Mouse (Mus musculus) lung, embryonic 15.5 days (tissue): ENCODE measurements around the gene Gm867. TPM values are rescaled to one million over a fixed set of nuclear protein-coding genes. Genes with fewer than 3 reads are reported as not detected.

Source experiments
- ATAC-seq: fragments of 200-750 bp; cut with Nextera tagmentation; 2 replicates; pipeline ENCODE4 v1.8.0; 2017; ENCODE audit warnings: moderate number of reproducible peaks, borderline replicate concordance; ENCODE audit not compliant: low FRiP score, low TSS enrichment; ENCODE audit errors: extremely low read depth
- H3K27ac ChIP-seq: fragments of 300-500 bp; sonication (generic); 2 replicates; pipeline ENCODE4 v1.5.1; 2015; ENCODE audit warnings: moderate library complexity, mild to moderate bottlenecking, inconsistent platforms
- H3K27me3 ChIP-seq: fragments of 300-500 bp; sonication (generic); 2 replicates; pipeline ENCODE4 v1.6.1; 2015; ENCODE audit warnings: inconsistent platforms
- H3K36me3 ChIP-seq: fragments of 300-500 bp; sonication (generic); 2 replicates; pipeline ENCODE4 v1.6.1; 2015; ENCODE audit warnings: inconsistent platforms
- H3K4me1 ChIP-seq: fragments of 300-500 bp; sonication (generic); 2 replicates; pipeline ENCODE4 v1.6.1; 2015; ENCODE audit warnings: inconsistent platforms
- H3K4me2 ChIP-seq: fragments of 300-500 bp; sonication (generic); 2 replicates; pipeline ENCODE4 v1.6.1; 2015; ENCODE audit warnings: inconsistent platforms, mild to moderate bottlenecking, moderate library complexity
- H3K4me3 ChIP-seq: fragments of 300-500 bp; sonication (generic); 2 replicates; pipeline ENCODE4 v1.5.1; 2015; ENCODE audit warnings: mild to moderate bottlenecking, inconsistent platforms
- H3K9ac ChIP-seq: fragments of 300-500 bp; sonication (generic); 2 replicates; pipeline ENCODE4 v1.6.1; 2015; ENCODE audit warnings: inconsistent platforms
- H3K9me3 ChIP-seq: fragments of 300-500 bp; sonication (generic); 2 replicates; pipeline ENCODE4 v1.6.1; 2016; ENCODE audit warnings: inconsistent platforms
- WGBS: fragments of 180-500 bp; shearing (Covaris S2); methylation state at CpG from one replicate; pipeline ENCODE4 v1.1.7; 2015; 5-methylcytosine and 5-hydroxymethylcytosine counted together
- polyA plus RNA-seq: library from polyadenylated mRNA; unstranded; fragments of >200 nt; fragmentation: Nextera tagmentation; extraction: Ambion mirVana; gene quantifications from 2 replicates; pipeline ENCODE4 v1.2.1, GENCODE M21; 2015

The Gm867 gene
- polyA plus RNA-seq, 1 experiment from 2014 or later = 0.59 TPM

- H3K36me3 ChIP-seq = peaks cover 58% of the 10 kb centered on the region
- WGBS = 74% methylated on average over 7 of the region's 7 CpGs
- peaks cover 25% of the 10 kb centered on the region for H3K4me1 ChIP-seq
- no peak overlapping the region for H3K27ac ChIP-seq
- H3K4me3 ChIP-seq = no peak overlapping the region
- ATAC-seq = no peak
- no peak overlapping the region for H3K4me2 ChIP-seq
- no peak overlapping the region for H3K9ac ChIP-seq
- no peaks in the 10 kb centered on the region for H3K27me3 ChIP-seq
- no peaks in the 10 kb centered on the region for H3K9me3 ChIP-seq
These were observed 24.9 kb downstream of the Gm867 start for GRCm38 (mm10) chr10:75915557-75915956.

GRCm38 (mm10) chr10:75913013-75913589, 27.4 kb downstream of the Gm867 start:
- H3K4me3 ChIP-seq = no peak overlapping the region
- H3K9ac ChIP-seq = no peak overlapping the region
- H3K27ac ChIP-seq = no peak overlapping the region
- H3K4me2 ChIP-seq = no peak overlapping the region
- H3K27me3 ChIP-seq = no peaks in the 10 kb centered on the region
- H3K36me3 ChIP-seq = peaks cover 73% of the 10 kb centered on the region
- H3K9me3 ChIP-seq = no peaks in the 10 kb centered on the region
- ATAC-seq = no peak
- H3K4me1 ChIP-seq = peaks cover under 1% of the 10 kb centered on the region; the same call in 1 of the 2 replicates
- WGBS = 46% methylated on average over 6 of the region's 6 CpGs

- WGBS = 82% methylated on average over 2 of the region's 2 CpGs
- Histone ChIP-seq H3K27ac (no peak overlapping the region), H3K4me2 (no peak overlapping the region), H3K36me3 (peaks cover 80% of the 10 kb centered on the region), H3K4me1 (no peaks in the 10 kb centered on the region), H3K9me3 (no peaks in the 10 kb centered on the region), H3K27me3 (no peaks in the 10 kb centered on the region), H3K4me3 (no peak overlapping the region), H3K9ac (no peak overlapping the region)
- no peak for ATAC-seq
These were observed 29.8 kb downstream of the Gm867 start for GRCm38 (mm10) chr10:75910698-75911097.

GRCm38 (mm10) chr10:75906882-75907281, 33.6 kb downstream of the Gm867 start:
- H3K36me3 ChIP-seq = peaks cover 92% of the 10 kb centered on the region
- H3K4me3 ChIP-seq = no peak overlapping the region
- WGBS = 89% methylated on average over 4 of the region's 4 CpGs
- H3K4me1 ChIP-seq = no peaks in the 10 kb centered on the region
- no peak overlapping the region for H3K4me2 ChIP-seq
- H3K27ac ChIP-seq = no peak overlapping the region
- H3K27me3 ChIP-seq = no peaks in the 10 kb centered on the region
- no peak for ATAC-seq
- H3K9me3 ChIP-seq = no peaks in the 10 kb centered on the region
- no peak overlapping the region for H3K9ac ChIP-seq

- Histone ChIP-seq H3K9ac (no peak overlapping the region), H3K4me2 (no peak overlapping the region), H3K9me3 (no peaks in the 10 kb centered on the region), H3K4me3 (no peak overlapping the region), H3K4me1 (no peaks in the 10 kb centered on the region), H3K36me3 (peaks cover 92% of the 10 kb centered on the region), H3K27ac (no peak overlapping the region), H3K27me3 (no peaks in the 10 kb centered on the region)
- no peak for ATAC-seq
- 81% methylated on average over 5 of the region's 5 CpGs for WGBS
These were observed 36.1 kb downstream of the Gm867 start for GRCm38 (mm10) chr10:75904391-75904790.

- peaks cover 78% of the 10 kb centered on the region for H3K36me3 ChIP-seq
- no peak overlapping the region for H3K9ac ChIP-seq
- H3K27ac ChIP-seq = peak overlapping the region; percentile 37
- no peaks in the 10 kb centered on the region for H3K9me3 ChIP-seq
- no peaks in the 10 kb centered on the region for H3K27me3 ChIP-seq
- ATAC-seq = no peak
- H3K4me2 ChIP-seq = no peak overlapping the region
- 55% methylated on average over 3 of the region's 3 CpGs for WGBS
- H3K4me3 ChIP-seq = no peak overlapping the region
- 0 out of 2 replicates have a peak, but pooled peaks cover 2% of the 10 kb centered on the region for H3K4me1 ChIP-seq
These were observed 41.6 kb downstream of the Gm867 start for GRCm38 (mm10) chr10:75898846-75899245.

GRCm38 (mm10) chr10:75898039-75898564, 42.4 kb downstream of the Gm867 start:
- H3K4me1 ChIP-seq = peaks cover 9% of the 10 kb centered on the region
- ATAC-seq = no peak
- H3K4me3 ChIP-seq = no peak overlapping the region
- 74% methylated on average over 6 of the region's 6 CpGs for WGBS
- peaks cover 70% of the 10 kb centered on the region for H3K36me3 ChIP-seq
- no peak overlapping the region for H3K4me2 ChIP-seq
- no peak overlapping the region for H3K9ac ChIP-seq
- H3K9me3 ChIP-seq = no peaks in the 10 kb centered on the region
- H3K27me3 ChIP-seq = no peaks in the 10 kb centered on the region
- H3K27ac ChIP-seq = no peak overlapping the region

GRCm38 (mm10) chr10:75897373-75897772, 43.1 kb downstream of the Gm867 start:
- Histone ChIP-seq H3K27ac (no peak overlapping the region), H3K4me2 (no peak overlapping the region), H3K9me3 (no peaks in the 10 kb centered on the region), H3K27me3 (no peaks in the 10 kb centered on the region), H3K4me3 (no peak overlapping the region), H3K9ac (no peak overlapping the region), H3K4me1 (peaks cover 13% of the 10 kb centered on the region), H3K36me3 (peaks cover 63% of the 10 kb centered on the region)
- no peak for ATAC-seq
- 40% methylated on average over 6 of the region's 6 CpGs for WGBS

GRCm38 (mm10) chr10:75896208-75896607, 44.3 kb downstream of the Gm867 start:
- 94% methylated on average over 1 of the region's 1 CpGs for WGBS
- Histone ChIP-seq H3K4me2 (no peak overlapping the region), H3K9me3 (no peaks in the 10 kb centered on the region), H3K4me3 (no peak overlapping the region), H3K27ac (no peak overlapping the region), H3K36me3 (peaks cover 51% of the 10 kb centered on the region), H3K27me3 (no peaks in the 10 kb centered on the region), H3K9ac (no peak overlapping the region), H3K4me1 (peaks cover 13% of the 10 kb centered on the region)
- ATAC-seq = no peak

GRCm38 (mm10) chr10:75895730-75896129, 44.7 kb downstream of the Gm867 start:
- Histone ChIP-seq H3K9ac (no peak overlapping the region), H3K4me2 (no peak overlapping the region), H3K36me3 (peaks cover 47% of the 10 kb centered on the region), H3K27ac (no peak overlapping the region), H3K9me3 (no peaks in the 10 kb centered on the region), H3K4me1 (peaks cover 13% of the 10 kb centered on the region), H3K27me3 (no peaks in the 10 kb centered on the region), H3K4me3 (no peak overlapping the region)
- ATAC-seq = no peak
- 94% methylated on average over 5 of the region's 5 CpGs for WGBS

- ATAC-seq = no peak
- 71% methylated on average over 6 of the region's 6 CpGs for WGBS
- Histone ChIP-seq H3K9me3 (no peaks in the 10 kb centered on the region), H3K36me3 (peaks cover 38% of the 10 kb centered on the region), H3K27me3 (no peaks in the 10 kb centered on the region), H3K4me1 (peaks cover 14% of the 10 kb centered on the region), H3K4me3 (no peak overlapping the region), H3K27ac (no peak overlapping the region), H3K4me2 (no peak overlapping the region), H3K9ac (no peak overlapping the region)
These were observed 45.9 kb downstream of the Gm867 start for GRCm38 (mm10) chr10:75894601-75895000.

- H3K4me1 ChIP-seq = peaks cover 16% of the 10 kb centered on the region
- peak within 1 kb of the TSS; percentile 44 for H3K4me3 ChIP-seq
- H3K9me3 ChIP-seq = no peaks in the 10 kb centered on the region
- peak within 1 kb of the TSS; percentile 21 for H3K27ac ChIP-seq
- H3K36me3 ChIP-seq = peaks cover 30% of the 10 kb centered on the region
- H3K27me3 ChIP-seq = no peaks in the 10 kb centered on the region
- ATAC-seq = peak; percentile 97
- WGBS = 2% methylated on average over 51 of the region's 51 CpGs
- H3K9ac ChIP-seq = peak within 1 kb of the TSS; percentile 44
- H3K4me2 ChIP-seq = peak within 1 kb of the TSS; percentile 92
These were observed 47.3 kb downstream of the Gm867 start, which contains the start of gene Derl3 for GRCm38 (mm10) chr10:75893089-75893750. Gene Derl3 (plus strand): TSS chr10:75893413.
